Mouse (Mus musculus): ENCODE results near the gene Olfr461.
"Not testable (repeated sequence)": the region's sequence is repeated elsewhere in the genome, so short reads cannot be mapped to it uniquely, and the experiment has no call there.

The Olfr461 gene

GRCm38 (mm10) chr6:40554950-40555349 lies at the start of gene Olfr461:
Olfr461 (minus strand) TSS chr6:40555050.
- DNase-seq: no peak

- DNase-seq: not testable (repeated sequence)
Observed at GRCm38 (mm10) chr6:40598546-40598945, 43.7 kb upstream of the Olfr461 start.

GRCm38 (mm10) chr6:40594804-40595550 lies 40.1 kb upstream of the Olfr461 start:
- DNase-seq: no peak

- DNase-seq: no peak
Observed at GRCm38 (mm10) chr6:40588346-40588745, 33.5 kb upstream of the Olfr461 start.

GRCm38 (mm10) chr6:40585645-40586044 lies 30.8 kb upstream of the Olfr461 start, which contains the start of gene Clec5a:
Clec5a (minus strand) TSS chr6:40585821.
- no peak for DNase-seq

GRCm38 (mm10) chr6:40584336-40584735 lies 29.5 kb upstream of the Olfr461 start:
- DNase-seq: no peak

- DNase-seq: no peak
Observed at GRCm38 (mm10) chr6:40576305-40576704, 21.5 kb upstream of the Olfr461 start.

- DNase-seq: no peak
Observed at GRCm38 (mm10) chr6:40573618-40574017, 18.8 kb upstream of the Olfr461 start.

- DNase-seq: no peak
Observed at GRCm38 (mm10) chr6:40569187-40569586, 14.3 kb upstream of the Olfr461 start, which contains the start of gene Olfr460. Olfr460 (plus strand) TSS chr6:40569487.

- DNase-seq: peak; percentile 53
Observed at GRCm38 (mm10) chr6:40544690-40545089, 10.2 kb downstream of the Olfr461 start.

GRCm38 (mm10) chr6:40519408-40519807 lies 35.4 kb downstream of the Olfr461 start, which contains the start of gene Prss37:
Prss37 (minus strand) TSS chr6:40519508.
- DNase-seq: no peak

GRCm38 (mm10) chr6:40493229-40493628 lies 61.6 kb downstream of the Olfr461 start, which contains the start of gene Tas2r108:
Tas2r108 (plus strand) TSS chr6:40493529.
- no peak for DNase-seq

Data from heart, adult 11 months (tissue).